Mouse (Mus musculus): Measurements from ENCODE around the gene Gnai2.
"Not testable (repeated sequence)": the region's sequence is repeated elsewhere in the genome, so short reads cannot be mapped to it uniquely, and the experiment has no call there.

Gene Gnai2

GRCm38 (mm10) chr9:107586974-107587832, 48.0 kb downstream of the Gnai2 start, which contains the start of gene Ifrd2:
Gene Ifrd2, plus strand, starts transcription at chr9:107587642.
- DNase-seq: peak; percentile 91

DNA sequence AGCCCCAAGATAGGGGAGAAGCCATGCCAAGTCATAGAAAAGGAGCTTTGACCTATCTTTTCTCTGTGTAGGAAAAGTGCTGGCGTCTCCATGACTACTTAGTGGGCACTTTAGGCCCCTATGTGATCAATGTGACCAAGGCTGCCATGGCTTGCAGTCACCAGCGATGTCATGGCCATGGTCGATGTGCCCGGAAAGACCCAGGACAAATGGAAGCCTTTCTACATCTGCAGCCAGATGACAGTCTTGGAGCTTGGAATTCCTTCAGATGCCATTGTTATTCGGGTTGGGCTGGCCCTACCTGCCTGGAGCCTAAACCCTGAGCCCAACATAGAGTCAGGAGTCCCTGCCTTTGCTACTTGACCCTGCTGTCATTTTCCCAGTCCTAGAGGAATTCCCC, 48.7 kb downstream of the Gnai2 start:
- no peak for DNase-seq

DNA sequence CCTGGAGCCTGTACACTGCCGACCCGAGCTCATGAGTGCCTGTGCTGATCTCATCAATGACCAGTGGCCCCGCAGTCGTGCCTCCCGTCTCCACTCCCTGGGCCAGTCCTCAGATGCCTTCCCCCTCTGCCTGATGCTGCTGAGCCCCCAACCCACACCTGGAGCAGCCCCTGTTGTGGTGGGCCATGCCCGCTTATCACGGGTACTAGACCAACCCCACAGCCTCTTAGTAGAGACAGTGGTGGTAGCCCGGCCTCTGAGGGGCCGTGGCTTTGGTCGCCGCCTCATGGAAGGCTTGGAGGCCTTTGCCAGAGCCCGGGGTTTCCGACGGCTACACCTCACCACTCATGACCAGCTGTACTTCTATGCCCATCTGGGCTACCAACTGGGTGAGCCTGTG, 52.0 kb downstream of the Gnai2 start:
- DNase-seq: no peak

GRCm38 (mm10) chr9:107582509-107583062, 52.6 kb downstream of the Gnai2 start:
- DNase-seq: no peak

DNA sequence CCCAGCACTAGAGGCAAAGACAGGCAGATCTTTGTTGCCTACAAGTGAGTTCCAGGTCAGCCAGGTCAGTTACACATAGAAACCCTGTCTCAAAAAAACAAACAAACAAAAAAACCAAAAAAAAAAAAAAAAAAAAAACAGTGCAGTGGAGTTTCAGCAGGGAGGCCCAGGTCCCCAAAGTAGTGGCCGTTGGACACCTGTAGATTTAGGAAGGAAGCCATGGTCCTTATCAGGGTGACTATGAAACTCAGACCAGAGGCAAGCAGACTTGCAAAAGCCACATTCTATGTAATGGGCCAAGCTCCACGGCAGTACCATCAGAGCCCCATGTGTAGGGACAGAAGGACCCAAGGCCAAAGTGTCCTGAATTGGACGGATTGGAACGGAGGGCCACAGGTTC, 53.6 kb downstream of the Gnai2 start:
- DNase-seq: no peak

GRCm38 (mm10) chr9:107580501-107581317, 54.5 kb downstream of the Gnai2 start, which contains the start of gene Hyal3:
Gene Hyal3, plus strand, starts transcription at chr9:107580818.
- peak; percentile 75 for DNase-seq

DNA sequence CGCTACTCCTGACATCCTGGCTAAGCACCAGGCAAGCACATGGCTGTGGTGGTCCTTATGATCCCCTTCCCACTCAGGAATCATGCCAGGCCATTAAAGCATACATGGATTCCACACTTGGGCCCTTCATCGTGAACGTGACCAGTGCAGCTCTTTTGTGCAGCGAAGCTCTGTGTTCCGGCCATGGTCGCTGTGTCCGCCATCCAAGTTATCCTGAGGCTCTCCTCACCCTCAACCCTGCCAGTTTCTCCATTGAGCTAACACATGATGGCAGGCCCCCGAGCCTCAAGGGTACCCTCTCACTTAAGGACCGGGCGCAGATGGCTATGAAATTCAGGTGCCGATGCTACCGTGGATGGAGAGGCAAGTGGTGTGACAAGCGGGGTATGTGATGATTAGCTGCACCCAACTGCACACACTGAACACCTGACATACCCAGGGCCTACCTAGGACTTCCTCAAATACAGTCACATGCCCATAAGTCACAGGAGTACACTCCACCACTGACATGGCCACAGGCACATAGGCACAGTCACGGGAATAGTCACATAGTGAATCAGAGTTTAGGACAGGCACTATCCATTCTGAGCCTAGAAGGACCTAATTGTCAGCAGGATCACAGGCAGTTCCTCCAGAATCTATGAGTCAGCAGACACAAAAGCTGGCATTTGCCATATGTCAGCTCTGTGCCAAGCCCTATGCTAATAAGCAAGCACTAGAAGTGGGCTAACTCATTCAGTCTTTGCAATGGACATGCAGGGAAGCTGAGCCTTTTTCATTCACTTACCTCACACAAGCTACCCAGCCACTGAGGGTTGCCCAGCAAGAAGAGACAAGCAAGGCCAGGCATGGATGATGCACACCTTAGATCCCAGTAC, 55.9 kb downstream of the Gnai2 start:
- DNase-seq: no peak

DNA sequence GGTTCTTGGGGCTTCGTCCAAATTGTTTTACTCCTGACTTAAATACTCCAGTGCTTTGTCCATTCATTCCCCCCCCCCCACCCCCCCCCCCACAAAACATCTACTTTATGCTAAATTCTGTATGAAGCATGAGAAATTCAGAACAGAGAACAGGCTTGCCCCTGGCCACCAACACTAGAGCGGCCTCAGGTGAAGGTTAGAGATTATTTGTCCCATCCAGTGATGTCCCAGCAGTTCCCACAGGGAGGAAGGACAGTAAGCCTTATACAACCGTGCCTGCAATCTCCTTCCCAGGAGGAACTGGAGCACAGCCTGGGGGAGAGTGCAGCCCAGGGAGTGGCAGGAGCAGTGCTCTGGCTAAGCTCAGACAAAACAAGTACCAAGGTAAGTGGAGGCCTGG, 56.6 kb downstream of the Gnai2 start, which contains the start of gene Naa80:
Naa80 (plus strand) TSS at position 301 of the 400 bp plus-strand sequence.
- no peak for DNase-seq

DNA sequence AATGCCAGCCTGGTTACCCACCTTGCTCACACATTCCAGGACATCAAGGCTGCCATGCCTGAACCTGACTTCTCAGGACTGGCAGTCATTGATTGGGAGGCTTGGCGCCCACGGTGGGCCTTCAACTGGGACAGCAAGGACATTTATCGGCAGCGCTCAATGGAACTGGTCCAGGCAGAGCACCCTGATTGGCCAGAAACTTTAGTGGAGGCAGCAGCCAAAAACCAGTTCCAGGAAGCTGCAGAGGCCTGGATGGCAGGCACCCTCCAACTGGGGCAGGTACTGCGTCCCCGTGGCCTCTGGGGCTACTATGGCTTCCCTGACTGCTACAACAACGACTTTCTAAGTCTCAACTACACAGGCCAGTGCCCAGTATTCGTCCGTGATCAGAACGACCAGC, 57.3 kb downstream of the Gnai2 start:
- DNase-seq: no peak

DNA sequence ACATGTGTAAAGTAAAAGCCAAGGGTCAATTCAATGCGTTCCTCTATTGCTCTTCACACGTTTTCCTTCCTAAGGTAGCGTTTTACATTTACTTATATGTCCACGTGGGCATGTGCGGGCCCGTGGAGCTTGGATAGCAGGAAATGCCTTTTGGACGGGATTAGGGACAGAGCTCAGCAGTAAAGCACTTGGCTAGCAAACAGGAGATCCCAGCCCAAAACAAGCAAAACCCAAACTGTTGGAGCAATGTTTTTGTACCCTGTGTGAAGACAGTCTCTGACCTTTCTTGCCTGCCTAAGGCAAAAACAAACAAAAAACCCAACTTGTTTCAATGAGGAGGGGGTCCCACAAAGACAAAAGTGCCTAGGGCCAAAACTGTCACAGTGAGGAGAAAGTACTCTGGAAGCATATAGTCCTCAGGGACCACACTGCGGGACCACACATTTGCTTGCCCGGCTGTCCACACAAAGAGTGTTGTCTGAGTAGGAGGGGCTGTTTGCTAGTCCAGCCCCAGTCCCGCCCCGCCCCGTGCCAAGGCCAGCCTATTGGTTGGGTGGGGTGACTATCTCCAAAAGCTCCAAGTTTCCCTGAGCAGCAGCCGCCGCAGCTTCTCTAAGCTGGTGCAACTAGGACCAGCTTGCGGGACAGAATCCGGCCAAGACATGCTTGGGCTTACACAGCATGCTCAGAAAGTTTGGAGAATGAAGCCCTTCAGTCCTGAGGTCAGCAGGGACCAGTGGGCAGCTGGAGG, 58.6 kb downstream of the Gnai2 start, which contains the start of gene Hyal1:
Hyal1 (plus strand) TSS at position 571 of the 751 bp plus-strand sequence.
- DNase-seq: peak; percentile 68

DNA sequence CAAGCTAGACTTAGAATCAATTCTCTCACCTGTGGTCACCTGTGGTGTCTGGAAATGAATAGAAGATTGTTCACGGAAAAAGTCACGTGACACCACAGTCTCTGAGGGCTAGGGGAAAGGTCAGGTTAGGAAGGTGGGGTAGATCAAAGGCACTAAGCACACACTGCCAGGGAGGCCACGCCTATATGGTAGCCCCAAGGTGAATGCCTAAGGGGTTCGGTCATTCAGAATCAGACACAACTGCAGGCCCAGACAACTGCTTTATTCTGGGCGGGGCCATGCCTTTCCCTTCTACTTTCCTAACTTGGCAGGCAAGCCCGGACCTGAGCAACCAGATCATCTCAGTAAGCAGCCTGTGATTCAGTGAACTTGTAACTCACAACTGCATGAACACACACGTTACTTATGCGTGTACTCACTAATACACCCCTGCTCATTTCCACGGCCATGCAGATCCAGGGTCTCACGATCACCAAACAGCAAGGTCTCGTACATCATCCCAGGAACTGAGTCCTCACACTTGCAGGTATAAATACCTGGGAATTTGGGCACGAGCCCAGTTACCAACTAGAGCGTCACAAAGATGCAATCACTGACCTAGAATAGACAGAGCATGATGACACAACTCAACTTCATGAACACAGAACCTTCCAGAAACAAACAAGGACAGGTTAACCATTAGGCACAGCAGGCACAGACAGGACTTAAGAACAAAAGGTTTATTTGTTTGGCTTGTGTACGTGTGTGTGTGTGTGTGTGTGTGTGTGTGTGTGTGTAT, 59.4 kb downstream of the Gnai2 start:
- DNase-seq: no peak

- not testable (repeated sequence) for DNase-seq
Observed at GRCm38 (mm10) chr9:107573774-107574173, 61.4 kb downstream of the Gnai2 start.

- no peak for DNase-seq
Observed at GRCm38 (mm10) chr9:107572327-107572662, 62.9 kb downstream of the Gnai2 start.

- no peak for DNase-seq
Observed at GRCm38 (mm10) chr9:107571534-107572326, 63.4 kb downstream of the Gnai2 start.

DNA sequence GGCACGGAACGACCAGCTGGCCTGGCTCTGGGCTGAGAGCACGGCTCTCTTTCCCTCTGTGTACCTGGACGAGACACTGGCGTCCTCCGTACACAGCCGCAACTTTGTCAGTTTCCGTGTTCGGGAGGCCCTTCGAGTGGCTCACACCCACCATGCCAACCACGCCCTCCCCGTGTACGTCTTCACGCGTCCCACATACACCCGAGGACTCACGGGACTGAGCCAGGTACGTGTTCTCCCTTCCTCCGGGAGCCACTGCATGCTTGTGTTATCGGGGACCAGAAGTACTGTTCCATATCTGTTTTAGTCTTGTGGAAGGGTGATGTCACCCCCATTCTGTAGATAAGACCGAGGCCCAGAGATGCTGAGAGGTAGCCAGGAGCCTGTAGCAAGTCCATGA, 64.3 kb downstream of the Gnai2 start:
- DNase-seq: no peak

GRCm38 (mm10) chr9:107570016-107570415, 65.2 kb downstream of the Gnai2 start:
- DNase-seq: no peak

DNA sequence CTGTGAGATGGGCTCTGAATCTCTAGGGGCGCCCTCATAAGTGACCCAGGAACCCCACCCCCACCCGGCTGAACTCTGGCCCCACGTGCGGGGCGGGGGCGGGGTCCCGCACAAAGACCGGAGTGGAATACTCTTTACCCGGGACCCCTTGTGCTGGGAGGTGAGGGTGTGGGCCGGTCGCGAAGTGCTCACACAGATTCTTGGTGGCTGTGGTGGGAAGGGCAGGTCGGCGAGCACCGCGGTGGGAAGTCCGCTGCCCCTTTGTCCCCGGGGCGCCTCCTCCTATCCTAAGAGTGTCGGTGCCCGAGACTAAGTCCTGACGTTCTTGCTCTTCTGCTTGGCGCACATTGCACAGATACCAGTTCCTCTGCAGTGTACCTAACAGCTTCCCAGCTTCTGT, 65.9 kb downstream of the Gnai2 start:
- DNase-seq: no peak

- DNase-seq: peak; percentile 78
Observed at GRCm38 (mm10) chr9:107568331-107569261, 66.6 kb downstream of the Gnai2 start.

Data from right cerebral cortex, postnatal 4 days (tissue).